Comparison of ENCODE assay signal across 14 mouse cellular contexts in the genomic region with DNA sequence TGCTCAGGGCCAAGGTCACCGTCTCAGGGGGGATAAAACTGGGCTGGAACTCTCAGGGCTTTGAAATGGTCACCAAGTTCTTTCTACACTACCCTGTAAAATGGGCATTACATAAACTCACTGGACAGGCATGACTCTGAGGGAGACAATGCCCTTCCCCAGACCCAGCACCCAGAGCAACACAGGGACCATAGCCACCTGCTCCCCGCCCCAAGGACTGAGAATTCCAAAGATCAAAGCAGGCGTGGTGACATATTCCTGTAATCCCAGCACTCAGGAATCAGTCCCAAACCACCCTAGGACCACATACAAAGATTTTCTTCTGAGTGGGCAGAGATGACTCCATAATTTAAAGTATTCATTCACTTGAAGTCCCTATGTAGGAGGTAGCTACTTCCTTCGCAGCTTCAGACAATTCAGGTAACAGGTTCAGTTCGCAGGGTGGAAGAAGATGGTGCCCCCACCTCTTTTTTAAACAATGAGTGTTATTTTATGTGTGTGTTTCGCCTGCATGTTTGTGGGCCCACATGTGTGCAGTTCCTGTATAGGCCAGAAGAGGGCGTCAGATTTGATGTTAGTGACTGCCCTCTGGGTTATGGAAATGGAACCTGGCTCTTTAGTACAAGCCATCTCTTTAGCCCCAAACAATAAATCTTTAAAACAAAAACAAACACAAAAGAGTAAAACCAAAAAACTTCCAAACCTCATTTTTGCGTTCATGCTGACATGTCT. TPM values are rescaled to one million over a fixed set of nuclear protein-coding genes. Genes with fewer than 3 reads are reported as not detected.
A peak's percentile ranks its signal among the peaks of the same experiment; 100 is the strongest.
DNase-seq lines count a peak whose midpoint lies in the region; ATAC-seq and TF ChIP-seq lines count a peak whose summit lies in the region.
"Had no signal": no experiment of that assay in that cellular context is flagged by ENCODE, and none has a peak within 500 bp of the region (broad histone marks: within the 10 kb centered on the region; RNA-seq: fewer than 3 reads in every experiment).

No protein-coding gene starts in this region.

- no peak for TF ChIP-seq POLR2A in CH12.LX (IDR thresholded peaks at IDR 0.05; ENCODE audit: low read depth, low read length)

- no peak for DNase-seq in gastrocnemius, adult 2 months
- no peak for DNase-seq in gastrocnemius, adult 18-20 months (ENCODE audit: low spot score)
- DNase-seq in layer of hippocampus, adult 2 months (ENCODE audit: low spot score in 2 of 2), result no peak
- DNase-seq in layer of hippocampus, adult 9-11 months, result no peak
- DNase-seq in CH12.LX (ENCODE audit: extremely low read depth) (no peak), ZHBTc4 (ENCODE audit: low read depth, low spot score) (peak; percentile 74), MN1 (ENCODE audit: low spot score) (no peak)
- DNase-seq: heart, postnatal 14 days; lung, postnatal 4 days had no signal

- peak overlapping the region; percentile 96 for H3K27ac ChIP-seq in gastrocnemius, adult 2 months
- H3K27ac ChIP-seq in layer of hippocampus, adult 2 months, result no peak overlapping the region
- H3K27ac ChIP-seq in CH12.LX (ENCODE audit: insufficient read depth, low read depth), result no peak overlapping the region
- H3K27ac ChIP-seq: limb, embryonic 13.5 days had no signal

- no peak for TF ChIP-seq EP300 in CH12.LX (IDR thresholded peaks at IDR 0.05; ENCODE audit: low read length)

- TF ChIP-seq CTCF in gastrocnemius, adult 2 months (IDR thresholded peaks at IDR 0.05), result peak; percentile 50
- peak; percentile 72 for TF ChIP-seq CTCF in layer of hippocampus, adult 2 months (conservative IDR thresholded peaks at IDR 0.05)
- peak; percentile 44 to 47 for TF ChIP-seq CTCF in CH12.LX (conservative IDR thresholded peaks at IDR 0.05 in 1 of 2, IDR thresholded peaks at IDR 0.05 in 1 of 2; ENCODE audit: low read depth in 2 of 2, low read length in 2 of 2)

- in situ Hi-C loops in CH12.LX (cut with MboI; ENCODE audit: low pct_ligation_motif_present, low pct_unique_long_range_greater_than_20kb, low sequenced_read_pairs), result no loop called here

- H3K79me2 ChIP-seq in CH12.LX (replicated peaks; ENCODE audit: control insufficient read depth, extremely low read depth, insufficient read depth, poor library complexity, severe bottlenecking), result peaks cover 96% of the 10 kb centered on the region

- H3K4me1 ChIP-seq in CH12.LX (ENCODE audit: control insufficient read depth in 1 of 2, insufficient read depth in 2 of 2), result peaks cover 6 to 60% of the 10 kb centered on the region in 2 experiments; a peak in 3 of 4 replicates
- H3K4me1 ChIP-seq: limb, embryonic 13.5 days had no signal

- no peaks in the 10 kb centered on the region for H3K9me3 ChIP-seq in CH12.LX (replicated peaks; ENCODE audit: low read length)
- H3K9me3 ChIP-seq: limb, embryonic 13.5 days had no signal

- intact Hi-C loops in gastrocnemius, adult 2 months (cut with DNase I), result loop anchor here (2.0 kb wide), 1 partner anchor 15 kb away; no protein-coding TSS in a partner anchor

- H3K36me3 ChIP-seq in CH12.LX (replicated peaks in 1 of 2; ENCODE audit: control insufficient read depth in 1 of 2, insufficient read depth in 1 of 2, low read length in 1 of 2), result peaks cover 72 to 95% of the 10 kb centered on the region in 2 experiments

- no peak for TF ChIP-seq RAD21 in CH12.LX (IDR thresholded peaks at IDR 0.05; ENCODE audit: low read depth, low read length)

- no peak for ATAC-seq in erythroid progenitor cell, adult 5-6 weeks (replicated peaks; ENCODE audit: low FRiP score, poor library complexity, severe bottlenecking)
- ATAC-seq: activated CD4-positive, CD25-positive, alpha-beta regulatory T cell, adult 4 months had no signal

- dilution Hi-C loops in CH12.LX (cut with MboI; ENCODE audit: extremely low pct_ligation_motif_present, extremely low pct_unique_long_range_greater_than_20kb, low sequenced_read_pairs), result no loop called here

- no peaks in the 10 kb centered on the region for H3K27me3 ChIP-seq in CH12.LX (replicated peaks)
- H3K27me3 ChIP-seq: limb, embryonic 13.5 days had no signal

- no peak overlapping the region for H3K4me2 ChIP-seq in CH12.LX (ENCODE audit: insufficient read depth, low read depth, poor library complexity, severe bottlenecking)
- H3K4me2 ChIP-seq: limb, embryonic 13.5 days had no signal

- H3K4me3 ChIP-seq in gastrocnemius, adult 2 months, result no peak overlapping the region
- no peak overlapping the region for H3K4me3 ChIP-seq in layer of hippocampus, adult 2 months
- H3K4me3 ChIP-seq in CH12.LX (replicated peaks in 1 of 3; ENCODE audit: low read depth in 2 of 3, low read length in 2 of 3, poor library complexity in 1 of 3), result no peak overlapping the region
- H3K4me3 ChIP-seq: erythroblast, embryonic 14.5 days; limb, embryonic 13.5 days had no signal

- H3K9ac ChIP-seq in CH12.LX (ENCODE audit: insufficient read depth, low read depth), result no peak overlapping the region
- H3K9ac ChIP-seq: limb, embryonic 13.5 days had no signal

TF ChIP-seq in CH12.LX, 34 proteins besides CTCF, POLR2A, EP300 and RAD21:
- TF ChIP-seq CHD1 (IDR thresholded peaks at IDR 0.05; ENCODE audit: low read depth, low read length), result no peak
- no peak for TF ChIP-seq SMC3 (IDR thresholded peaks at IDR 0.05; ENCODE audit: low read depth, low read length)
- no peak for TF ChIP-seq SIN3A (IDR thresholded peaks at IDR 0.05; ENCODE audit: low read length)
- TF ChIP-seq UBTF (IDR thresholded peaks at IDR 0.05; ENCODE audit: low read depth, low read length), result no peak
- TF ChIP-seq RCOR1 (conservative IDR thresholded peaks at IDR 0.05; ENCODE audit: low read depth, low read length), result no peak
- no peak for TF ChIP-seq MAFK (IDR thresholded peaks at IDR 0.05; ENCODE audit: insufficient replicate concordance, low read length)
- no peak for TF ChIP-seq ZKSCAN1 (IDR thresholded peaks at IDR 0.05; ENCODE audit: borderline replicate concordance, low read depth, low read length)
- TF ChIP-seq USF2 (conservative IDR thresholded peaks at IDR 0.05; ENCODE audit: low read depth, low read length), result no peak
TF ChIP-seq in CH12.LX: peak in this region for 0.

RNA-seq across cellular contexts. Expression of gene Ywhag, which starts 16.9 kb away (rescaled TPM):
- 100 to 1,000 TPM; 289 to 303 TPM for total RNA-seq in gastrocnemius, adult 2 months (2021)
- total RNA-seq in gastrocnemius, adult 18-20 months (2021), result 100 to 1,000 TPM; 288 to 326 TPM
- total RNA-seq in layer of hippocampus, adult 2 months (2021), result 1,000 to 10,000 TPM; 1,218 to 1,292 TPM
- total RNA-seq in CH12.LX (2012; rRNA removed) (77.3 and 89.2 TPM in 2 replicates), CH12.LX (2014; rRNA removed) (46.4 and 55.3 TPM in 2 replicates)
- 233 and 239 TPM in 2 replicates for polyA plus RNA-seq in CH12.LX (2012; ENCODE audit: insufficient read length, low read depth)
- total RNA-seq in erythroid progenitor cell, adult 5-6 weeks (2015; ENCODE audit: low replicate concordance), result 30.3 and 35.2 TPM in 2 replicates
- 11.6 and 12.2 TPM in 2 replicates for total RNA-seq in erythroid progenitor cell, adult 5-6 weeks (2017; ENCODE audit: low replicate concordance)

RNA-seq across cellular contexts. Expression of gene Hspb1, which starts 29.8 kb away (rescaled TPM):
- total RNA-seq in gastrocnemius, adult 2 months (2021), result 100 to 1,000 TPM; 253 to 325 TPM
- total RNA-seq in gastrocnemius, adult 18-20 months (2021), result 100 to 1,000 TPM; 239 to 482 TPM
- 10 to 100 TPM; 15.4 to 16.8 TPM for total RNA-seq in layer of hippocampus, adult 2 months (2021)
- 0.97 and 1.1 TPM in 2 replicates for total RNA-seq in CH12.LX (2012; rRNA removed)
- 1.7 and 2.6 TPM in 2 replicates for total RNA-seq in CH12.LX (2014; rRNA removed)
- polyA plus RNA-seq in CH12.LX (2012; ENCODE audit: insufficient read length, low read depth), result 3.6 and 3.8 TPM in 2 replicates
- not detected in 2 replicates for total RNA-seq in erythroid progenitor cell, adult 5-6 weeks (2015; ENCODE audit: low replicate concordance)
- total RNA-seq in erythroid progenitor cell, adult 5-6 weeks (2017; ENCODE audit: low replicate concordance), result not detected in 2 replicates
- total RNA-seq: monocyte, adult 5-6 weeks had no signal
- polyA plus RNA-seq: activated CD4-positive, CD25-positive, alpha-beta regulatory T cell, adult 4 months had no signal

RNA-seq across cellular contexts. Expression of gene Ssc4d, which starts 56.8 kb away (rescaled TPM):
- under 1 TPM; 0.22 to 0.59 TPM for total RNA-seq in gastrocnemius, adult 2 months (2021)
- under 1 TPM; 0.57 to 0.95 TPM for total RNA-seq in gastrocnemius, adult 18-20 months (2021)
- 1 to 10 TPM; 1.4 to 1.9 TPM for total RNA-seq in layer of hippocampus, adult 2 months (2021)
- 1.7 and 2.0 TPM in 2 replicates for total RNA-seq in CH12.LX (2012; rRNA removed)
- 1.8 and 2.9 TPM in 2 replicates for total RNA-seq in CH12.LX (2014; rRNA removed)
- polyA plus RNA-seq in CH12.LX (2012; ENCODE audit: insufficient read length, low read depth), result 1.8 and 1.9 TPM in 2 replicates
- not detected in 2 replicates for total RNA-seq in erythroid progenitor cell, adult 5-6 weeks (2015; ENCODE audit: low replicate concordance)
- total RNA-seq in erythroid progenitor cell, adult 5-6 weeks (2017; ENCODE audit: low replicate concordance), result not detected in 2 replicates

Comparison
In these comparisons a context has a peak if more than half of its experiments do, and no peak if none do; other contexts are left out.
1. RNA of gene Hspb1, which starts 29.8 kb away (total RNA-seq): 239 to 482 TPM in gastrocnemius, adult 18-20 months and 253 to 325 TPM in gastrocnemius, adult 2 months; 15.4 to 16.8 TPM in layer of hippocampus, adult 2 months, 0.97 to 2.6 TPM in CH12.LX and not detected in erythroid progenitor cell, adult 5-6 weeks; every median in the first group is over 10 times any median in the second.
2. Peak in every context shown above with its lines, with median percentiles within 50 percentile points of each other: CTCF ChIP-seq.